Mouse (Mus musculus) adrenal gland, postnatal 10 days (tissue): ENCODE measurements around the gene Cldn19. TPM values are rescaled to one million over a fixed set of nuclear protein-coding genes. Genes with fewer than 3 reads are reported as not detected.
A peak's percentile ranks its signal among the peaks of the same experiment; 100 is the strongest.
"Not testable (repeated sequence)": the region's sequence is repeated elsewhere in the genome, so short reads cannot be mapped to it uniquely, and the experiment has no call there.

Experiments used
- DNase-seq: peaks from one replicate; pipeline ENCODE4 v3.0.0; 2021; ENCODE audit warnings: mixed read lengths
- total RNA-seq, 2 experiments: library from RNA; stranded (reverse); gene quantifications; 2 replicates each; pipeline ENCODE4 v1.2.3; 2021

Cldn19 gene
- total RNA-seq, 2 experiments from 2014 or later = 0.54 to 0.64 TPM

DNA sequence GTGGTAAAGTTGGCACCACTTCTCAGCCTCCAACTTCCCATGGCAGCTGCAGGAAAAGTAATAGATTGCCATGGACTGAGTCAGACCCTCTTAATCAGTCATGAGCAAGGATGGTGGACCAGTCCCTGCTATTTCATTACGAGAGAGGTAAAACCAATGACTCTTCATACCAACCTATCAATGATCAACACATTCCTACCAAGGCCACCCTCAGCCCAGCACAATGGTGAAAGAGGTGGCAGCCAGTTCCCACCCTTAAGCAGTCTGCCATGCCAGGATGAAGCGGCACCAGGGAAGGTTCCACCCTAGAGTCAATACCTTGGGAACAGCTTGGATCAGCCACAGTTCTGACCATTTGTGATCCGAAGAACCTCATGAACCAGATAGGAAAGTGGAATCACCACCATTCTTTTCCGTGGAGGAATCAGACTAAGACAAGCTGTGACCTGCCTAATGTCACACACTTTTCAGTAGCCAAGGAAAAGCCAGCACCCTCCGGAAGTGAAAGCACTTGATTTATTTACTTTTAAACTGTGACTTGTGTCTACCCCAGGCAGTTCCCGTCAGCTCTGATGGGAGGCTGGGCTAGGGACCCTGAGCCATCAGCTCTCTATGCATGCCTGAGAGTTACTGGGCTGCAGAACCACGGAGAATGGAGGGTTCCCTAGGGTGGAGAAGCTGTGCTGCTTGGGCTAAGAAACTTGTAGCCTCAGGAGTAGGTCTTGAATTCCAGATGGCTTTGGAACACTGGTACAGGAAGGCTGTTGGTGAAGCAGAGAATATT is 3.0 kb upstream of the Cldn19 start:
- DNase-seq = no peak

DNA sequence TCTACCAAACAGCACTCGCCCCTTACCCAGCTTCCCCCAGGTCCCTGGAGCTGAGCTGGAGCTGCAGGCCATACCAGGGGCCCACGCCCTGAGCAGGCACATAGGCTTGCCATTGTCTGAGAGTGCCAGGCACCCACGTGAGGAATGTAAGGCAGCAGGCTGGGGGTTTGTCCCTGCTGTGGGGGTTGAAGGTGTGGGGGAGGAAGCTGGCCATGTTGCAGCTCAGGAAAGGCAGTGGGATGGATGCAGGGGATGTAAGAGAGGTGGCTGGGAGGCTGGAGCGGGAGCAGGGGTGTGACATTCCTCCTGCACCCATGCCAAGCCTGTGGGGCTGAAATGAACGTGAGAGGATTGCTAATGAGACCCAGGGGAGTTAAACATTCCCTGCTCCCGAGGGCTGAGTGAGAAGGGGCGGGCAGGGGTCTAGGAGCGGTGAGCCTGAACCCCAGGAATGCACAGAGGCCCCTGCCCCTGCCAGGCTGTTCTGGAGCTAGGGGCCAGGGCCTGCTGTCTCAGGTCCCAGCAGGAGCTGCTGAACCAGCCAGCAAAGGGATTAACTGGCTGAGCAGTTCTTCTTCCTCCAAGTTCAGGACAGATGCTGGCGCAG is 1.1 kb upstream of the Cldn19 start:
- DNase-seq = no peak

GRCm38 (mm10) chr4:119257083-119257482 is 1.9 kb downstream of the Cldn19 start:
- DNase-seq = no peak

DNA sequence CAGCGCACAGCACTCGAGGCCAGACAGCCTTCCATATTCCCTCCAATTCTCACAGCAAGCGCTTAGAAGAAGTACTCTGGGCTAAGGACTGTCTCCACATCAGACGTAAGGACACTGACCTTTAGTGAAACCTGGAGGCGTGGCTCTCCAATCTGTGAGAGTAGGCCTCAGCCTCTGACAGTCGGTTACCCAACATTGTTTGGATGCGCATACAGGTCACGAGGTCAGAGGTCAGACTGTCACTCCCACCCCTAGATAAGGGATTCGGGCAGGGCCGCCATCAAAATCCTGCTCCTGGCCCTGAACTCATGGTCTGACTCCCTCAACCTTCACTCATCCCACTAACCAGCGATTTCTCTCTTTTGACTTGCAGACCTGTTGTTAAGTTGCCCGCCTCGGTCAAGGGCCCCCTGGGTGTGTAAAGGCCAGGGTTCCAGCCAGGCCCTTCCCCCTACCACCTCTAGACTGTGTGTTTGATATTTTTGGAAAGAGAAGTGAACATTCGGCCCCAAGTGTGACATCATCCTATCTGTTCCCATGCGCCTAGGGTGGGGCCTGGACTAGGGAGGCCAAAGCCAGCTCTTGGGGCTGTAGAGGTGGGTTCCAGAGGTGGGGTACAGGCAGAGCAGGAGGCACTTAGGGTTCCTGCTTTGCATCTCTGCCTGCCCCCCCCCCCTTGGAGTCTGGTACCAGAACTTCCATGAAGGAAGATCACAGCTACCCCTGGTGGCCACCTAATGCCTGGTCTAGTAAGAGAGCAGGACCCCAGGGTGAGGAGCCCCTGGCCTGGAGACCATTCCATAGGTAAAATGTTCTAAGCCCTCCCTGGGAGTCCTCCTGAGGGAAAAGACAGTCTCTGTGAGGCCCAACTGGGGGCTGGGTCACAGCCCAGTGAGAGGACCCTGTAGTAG is 4.4 kb downstream of the Cldn19 start:
- DNase-seq = no peak

DNA sequence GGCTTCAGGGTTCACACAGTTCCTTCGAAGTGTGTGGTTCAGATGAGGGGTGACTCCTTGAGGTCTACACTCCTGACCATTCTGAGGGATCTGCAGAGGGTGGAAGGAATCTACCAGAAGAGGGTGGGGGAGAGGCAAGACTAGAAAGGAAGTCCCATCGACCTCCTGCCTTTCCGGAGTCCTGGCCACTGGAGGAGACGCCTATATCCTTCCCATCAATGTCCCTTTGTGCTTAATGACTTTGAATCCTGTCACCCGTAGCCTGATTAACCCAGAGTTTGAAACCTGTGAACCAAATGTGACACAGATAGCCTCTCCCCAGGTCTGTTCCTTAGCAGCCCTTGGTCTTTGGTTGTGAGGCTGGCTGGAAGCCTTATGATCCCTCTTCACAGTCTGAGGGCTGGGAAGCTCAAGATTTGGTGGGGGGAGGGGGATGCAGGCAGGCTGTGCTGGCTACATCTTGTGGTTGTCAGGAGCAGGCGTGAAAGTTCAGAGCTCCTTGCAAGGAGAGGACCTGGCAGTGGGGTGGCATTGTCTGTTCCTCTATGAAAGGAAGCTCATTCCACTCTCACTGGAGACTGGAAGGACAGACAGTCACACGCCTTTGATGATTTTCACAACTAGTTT is 6.0 kb downstream of the Cldn19 start:
- no peak for DNase-seq

DNA sequence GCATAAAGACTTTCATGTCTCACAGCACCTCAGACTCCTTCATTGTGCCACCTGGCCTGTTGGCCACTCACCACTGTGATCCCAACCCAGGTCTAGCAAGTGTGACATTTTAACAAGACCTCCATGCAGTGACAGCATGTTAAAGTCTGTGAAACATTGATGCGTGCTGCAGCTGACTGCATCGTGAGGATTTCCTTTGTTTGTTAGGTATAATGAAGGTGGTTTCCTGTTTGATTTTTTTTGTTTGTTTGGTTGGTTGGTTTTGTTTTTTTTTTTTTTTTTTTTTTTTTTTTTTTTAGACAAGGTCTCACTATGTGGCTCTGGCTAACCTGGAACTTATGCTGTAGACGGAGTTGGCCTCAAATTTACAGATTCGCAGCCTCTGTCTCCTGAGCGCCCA is 7.3 kb downstream of the Cldn19 start:
- no peak for DNase-seq

DNA sequence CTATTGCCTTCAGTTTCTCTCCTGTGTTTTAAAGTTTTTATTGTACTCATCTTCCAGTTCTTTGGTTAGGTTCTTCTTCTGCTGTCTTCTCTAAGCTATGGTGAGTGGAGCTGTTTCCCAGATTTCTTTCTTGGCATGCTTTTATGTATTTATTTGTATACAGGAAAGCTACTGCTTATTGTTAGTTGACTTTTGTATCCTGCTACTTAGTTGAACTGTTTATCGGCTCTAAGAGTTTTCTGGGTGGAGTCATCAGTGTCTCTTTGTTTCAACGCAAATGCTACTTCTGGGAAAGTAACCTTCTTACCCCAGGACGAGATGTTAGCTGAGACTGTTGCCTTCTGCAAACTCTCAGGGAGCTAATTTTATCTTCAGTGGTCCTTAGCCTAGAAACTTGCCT is 8.2 kb downstream of the Cldn19 start:
- no peak for DNase-seq

- no peak for DNase-seq
Observed at GRCm38 (mm10) chr4:119266606-119267005, 11.4 kb downstream of the Cldn19 start.

DNA sequence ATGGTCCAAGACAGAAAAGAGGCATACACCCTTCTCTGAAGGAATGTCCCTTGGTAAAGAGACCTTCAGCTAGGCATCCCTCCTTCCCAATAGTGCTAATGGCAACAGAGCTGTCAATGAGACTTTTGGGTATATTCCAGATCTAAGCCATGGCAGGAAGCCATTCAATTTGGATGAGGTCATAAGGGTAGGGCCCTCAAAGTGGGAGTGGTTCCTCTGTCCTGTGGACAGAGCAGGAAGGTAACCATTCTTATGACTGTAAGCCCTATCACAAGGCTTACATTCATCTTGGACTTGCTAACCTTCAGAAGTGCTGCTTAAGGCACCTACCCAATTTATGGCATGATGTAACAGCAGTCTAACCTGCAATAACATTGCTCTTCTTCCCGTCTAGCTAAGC is 19.4 kb downstream of the Cldn19 start:
- DNase-seq = peak; percentile 37

GRCm38 (mm10) chr4:119275226-119275625 is 20.0 kb downstream of the Cldn19 start:
- no peak for DNase-seq

GRCm38 (mm10) chr4:119275726-119276125 is 20.5 kb downstream of the Cldn19 start:
- DNase-seq = no peak

DNA sequence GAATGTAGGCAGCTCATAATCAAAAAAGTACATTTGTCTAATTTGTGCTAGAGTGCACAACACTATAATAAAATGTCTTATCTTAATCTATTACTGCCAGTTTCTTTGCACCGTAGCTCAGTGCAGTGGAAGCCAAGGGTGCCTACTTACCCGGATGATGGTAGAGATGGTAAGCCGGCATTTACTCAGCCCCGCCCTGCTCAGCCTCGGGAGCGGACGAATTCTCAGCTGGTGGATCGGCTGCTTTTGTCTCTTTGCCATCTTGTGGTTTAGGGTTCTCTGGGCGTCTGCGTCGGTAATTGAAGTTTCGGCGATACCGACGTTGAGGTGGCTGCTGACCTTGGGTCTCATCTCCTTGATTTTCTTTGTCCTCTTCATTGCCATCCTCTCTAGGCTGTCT is 23.6 kb downstream of the Cldn19 start:
- DNase-seq = not testable (repeated sequence)

DNA sequence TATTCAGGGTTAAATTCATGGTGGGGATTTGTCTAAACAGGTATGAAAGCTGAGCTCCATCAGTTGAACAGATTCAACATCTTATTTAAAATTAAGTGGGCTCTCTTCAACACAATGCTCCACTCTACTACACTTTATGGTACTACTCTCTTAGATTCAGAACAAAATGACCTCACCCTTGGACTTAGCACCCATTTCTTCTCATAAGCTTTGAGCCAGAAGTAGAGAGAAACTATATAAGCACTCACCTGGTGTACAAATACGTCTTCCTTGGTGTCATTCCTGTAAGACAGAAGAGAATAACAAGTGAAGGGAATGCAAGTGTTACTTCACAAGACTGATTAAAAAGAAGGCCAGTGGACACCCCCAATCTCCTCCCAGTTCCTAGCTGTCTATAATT is 29.6 kb downstream of the Cldn19 start:
- DNase-seq = no peak

GRCm38 (mm10) chr4:119285336-119285735 is 30.1 kb downstream of the Cldn19 start:
- DNase-seq = no peak

DNA sequence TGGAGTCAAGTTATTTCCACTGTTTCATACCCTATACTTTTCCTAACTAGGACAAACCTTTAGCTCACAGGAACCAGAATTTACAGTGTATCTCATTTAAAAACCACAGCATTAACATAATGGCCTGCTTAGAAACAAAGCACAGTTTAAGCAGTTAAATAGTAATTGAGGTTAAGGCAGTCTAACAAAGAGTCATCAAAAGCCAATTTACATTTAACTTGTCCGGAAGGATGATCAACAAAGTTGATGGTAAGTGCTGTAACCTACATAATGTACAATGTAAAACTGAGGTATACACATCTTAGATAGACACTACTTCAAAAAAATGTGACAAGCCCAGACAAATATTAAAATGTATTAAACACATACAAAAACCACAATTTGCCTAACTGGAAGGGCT is 36.7 kb downstream of the Cldn19 start:
- DNase-seq = no peak

DNA sequence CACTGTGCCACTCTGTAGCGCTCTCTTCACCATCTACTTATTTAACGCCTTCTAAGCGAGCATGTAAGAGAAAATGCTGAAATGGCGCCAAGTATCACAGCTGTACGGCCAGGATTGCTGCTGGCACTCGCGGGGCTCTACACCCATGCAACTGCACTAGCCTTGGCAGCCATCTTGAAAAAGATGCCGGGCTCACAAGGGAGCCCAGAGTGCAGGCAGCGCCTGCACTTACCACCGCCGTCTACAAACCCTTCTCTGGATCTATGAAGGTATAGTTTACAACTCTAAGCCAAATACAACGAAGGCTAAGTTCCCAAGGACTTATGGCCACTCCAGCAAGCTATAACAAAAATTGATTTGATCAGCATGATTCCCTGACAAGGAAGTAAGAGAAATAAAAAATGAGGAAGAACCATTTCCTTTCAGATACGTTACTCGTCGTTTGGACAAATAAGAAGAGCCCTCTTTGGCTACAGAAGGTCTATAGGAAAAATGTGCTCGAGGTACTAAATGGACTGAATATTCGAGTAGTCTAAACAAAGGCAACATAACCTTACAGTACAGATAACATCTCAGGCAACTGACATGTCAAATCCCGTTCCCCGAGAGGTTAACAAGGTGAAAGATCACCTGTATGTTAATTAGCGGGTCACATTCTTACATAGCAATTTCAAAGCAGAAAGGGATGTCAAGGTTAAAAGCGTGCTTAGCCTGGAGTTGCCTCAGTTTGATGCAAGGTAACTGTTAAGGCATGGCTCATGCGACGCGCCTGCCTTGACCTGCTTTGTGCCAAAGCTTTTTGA is 37.8 kb downstream of the Cldn19 start:
- peak; percentile 69 for DNase-seq

DNA sequence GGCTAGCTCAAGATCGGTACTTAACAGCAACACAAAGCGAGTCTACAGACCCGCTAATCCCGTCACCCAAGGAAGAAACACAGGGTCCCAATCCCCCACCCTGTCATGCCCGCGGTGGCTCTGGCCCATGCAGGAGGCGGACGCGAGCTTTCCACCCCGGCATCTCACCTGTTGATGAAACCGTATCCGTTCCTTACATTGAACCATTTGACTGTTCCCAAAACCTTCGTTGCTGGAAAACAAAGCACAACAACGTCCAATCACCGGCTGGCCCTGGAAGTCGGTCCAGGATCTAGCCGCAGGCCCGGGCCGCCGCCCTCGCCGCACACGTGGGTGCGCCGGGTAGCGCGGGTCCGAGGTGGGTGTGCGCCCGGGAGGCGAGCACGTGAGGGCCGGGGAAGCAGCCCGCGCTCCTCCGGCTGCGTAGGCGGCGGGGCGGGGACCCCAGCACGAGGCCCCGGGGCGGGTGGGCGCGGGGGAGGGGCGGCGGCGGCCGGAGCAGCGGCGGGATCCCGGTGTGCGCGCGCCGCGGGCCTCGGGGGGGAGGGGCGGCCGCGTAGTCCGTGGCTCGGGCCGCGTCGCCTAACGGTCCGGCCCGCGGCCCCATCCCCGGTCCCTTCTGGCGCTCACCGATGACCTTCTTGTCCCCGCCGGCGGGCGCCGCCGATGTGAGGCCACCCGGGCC is 38.5 kb downstream of the Cldn19 start:
- DNase-seq = peak; percentile 61

- DNase-seq = peak; percentile 100
Observed at GRCm38 (mm10) chr4:119294415-119295133, 39.4 kb downstream of the Cldn19 start, which contains the start of gene Ybx1. TSS of gene Ybx1 (minus strand) at chr4:119294604.

- no peak for DNase-seq
Observed at GRCm38 (mm10) chr4:119295134-119295453, 39.9 kb downstream of the Cldn19 start.

- DNase-seq = no peak
Observed at GRCm38 (mm10) chr4:119297361-119297760, 42.1 kb downstream of the Cldn19 start.
